Mouse (Mus musculus) megakaryocyte, adult 5-6 weeks (primary cell): Measurements from ENCODE around the gene Prrt2. TPM values are rescaled to one million over a fixed set of nuclear protein-coding genes. Genes with fewer than 3 reads are reported as not detected.
A peak's percentile ranks its signal among the peaks of the same experiment; 100 is the strongest.

Experiments
- ATAC-seq: 2 replicates; pipeline ENCODE4 v1.8.0; 2016; ENCODE audit warnings: mild to moderate bottlenecking, inconsistent platforms; ENCODE audit not compliant: poor library complexity, severe bottlenecking
- total RNA-seq, 2 experiments: library from RNA; stranded (forward) in 1 of 2; stranded (reverse) in 1 of 2; fragments of 153-499, 151-499 nt in 1 of 2; fragments of 221-1000, 200-1000 nt in 1 of 2; gene quantifications; 2 replicates each; pipeline versions ENCODE4 v1.2.3 to v1.2.4; 2015 to 2017

The Prrt2 gene
- total RNA-seq (2015) (0.20 and 1.8 TPM in 2 replicates), total RNA-seq (2017) (2.4 and 3.0 TPM in 2 replicates)

DNA sequence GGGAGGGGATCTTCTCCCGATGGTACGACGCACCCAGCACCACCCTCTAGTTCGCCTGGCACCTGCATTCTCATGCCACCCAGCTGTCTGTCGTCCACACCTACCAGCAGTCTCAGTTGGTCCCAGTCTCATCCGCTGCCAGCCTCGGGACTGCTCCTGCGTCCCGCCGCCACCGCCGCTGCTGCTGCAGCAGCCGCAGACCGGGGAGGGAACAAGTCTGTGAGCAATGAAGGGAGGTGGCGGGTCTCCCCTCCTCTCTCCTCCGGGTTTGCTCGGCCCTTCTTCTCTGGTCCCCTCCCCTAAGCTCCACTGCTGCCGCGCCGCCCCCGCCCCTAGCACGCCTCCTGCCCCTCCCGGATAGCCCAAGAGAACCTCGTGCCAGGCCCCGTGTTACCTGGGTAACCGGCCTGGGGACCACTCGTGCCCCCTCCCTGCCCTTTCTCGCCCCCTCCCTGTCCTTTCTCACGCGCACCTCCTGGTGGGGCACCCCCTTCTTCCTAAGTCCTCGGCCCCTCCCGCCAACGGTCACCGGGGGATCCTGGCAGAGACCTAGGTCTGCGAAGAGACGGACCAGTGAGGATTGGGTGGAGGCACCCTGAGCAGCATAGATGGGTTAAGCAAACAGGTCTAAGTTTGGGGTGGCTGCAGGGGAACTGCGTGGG is at the start of gene Prrt2, which contains the start of gene Gm42742:
Gene Prrt2, minus strand, starts transcription at position 311 of the 662 bp plus-strand sequence.
Gene Gm42742, minus strand, starts transcription at position 197 of the 662 bp plus-strand sequence.
- ATAC-seq = no peak

DNA sequence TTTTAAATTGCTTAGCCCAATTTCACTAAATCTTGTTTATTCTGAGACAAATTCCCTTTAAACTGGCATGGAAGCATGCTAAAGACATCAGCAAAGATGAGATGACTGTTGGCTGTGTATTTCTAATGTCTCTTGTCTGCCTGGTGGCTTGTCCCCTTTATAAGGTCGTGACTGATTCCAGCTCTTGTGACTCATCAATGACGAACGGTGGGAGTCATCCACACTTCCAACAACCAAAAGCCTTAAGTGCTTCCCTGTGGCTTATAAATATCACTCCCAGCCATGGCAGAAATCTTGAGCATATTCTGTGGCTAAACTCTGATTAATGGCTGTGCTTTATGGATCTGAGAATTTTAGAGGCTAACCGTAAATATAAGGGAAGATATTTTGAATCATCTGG is 45.3 kb upstream of the Prrt2 start:
- ATAC-seq = no peak

DNA sequence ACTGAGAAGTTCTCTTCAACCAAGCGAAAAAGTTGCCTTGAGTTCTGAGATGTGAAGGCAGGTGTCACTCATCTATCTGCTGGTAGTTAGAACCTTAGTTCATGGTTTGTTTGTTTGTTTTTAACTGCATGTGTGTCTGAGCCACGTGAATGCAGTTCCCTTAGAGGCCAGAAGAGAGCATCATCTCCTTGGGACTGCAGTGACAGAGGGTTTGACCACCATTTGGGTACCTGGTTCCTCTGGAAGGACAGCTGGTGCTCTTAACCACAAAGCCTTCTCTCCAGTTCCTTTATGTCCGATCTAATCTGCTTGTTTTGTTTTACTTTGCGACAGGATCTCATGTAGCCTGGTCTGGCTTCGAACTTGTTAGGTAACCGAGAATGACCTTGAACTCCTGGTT is 44.5 kb upstream of the Prrt2 start:
- ATAC-seq = no peak

DNA sequence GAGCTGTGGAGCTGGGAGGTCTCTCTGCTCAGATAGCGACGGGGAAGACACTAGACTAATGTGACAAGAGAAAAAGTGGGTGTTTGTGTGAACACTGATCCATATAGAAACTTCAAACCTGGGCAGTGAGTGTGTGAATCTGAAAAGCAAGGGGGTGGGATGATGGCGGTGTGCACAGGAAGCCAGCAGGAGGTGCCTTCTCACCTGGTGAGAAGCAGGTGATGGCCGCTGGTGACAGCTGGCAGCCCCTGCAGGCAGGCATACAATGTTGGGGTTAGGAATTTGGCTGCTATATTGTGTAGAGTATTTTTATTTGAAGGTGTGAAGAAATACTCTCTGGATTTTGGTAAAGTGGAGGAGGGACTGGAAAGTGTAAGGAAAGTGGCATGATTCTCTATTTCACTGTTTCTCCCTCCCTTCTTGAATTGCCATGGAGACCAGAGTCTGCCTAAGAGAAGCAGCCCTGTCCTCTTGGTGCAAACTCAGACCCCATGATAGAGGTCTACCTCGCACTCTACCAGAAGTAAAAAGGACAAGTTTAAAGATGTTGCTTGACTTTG is 34.1 kb upstream of the Prrt2 start:
- ATAC-seq = no peak

DNA sequence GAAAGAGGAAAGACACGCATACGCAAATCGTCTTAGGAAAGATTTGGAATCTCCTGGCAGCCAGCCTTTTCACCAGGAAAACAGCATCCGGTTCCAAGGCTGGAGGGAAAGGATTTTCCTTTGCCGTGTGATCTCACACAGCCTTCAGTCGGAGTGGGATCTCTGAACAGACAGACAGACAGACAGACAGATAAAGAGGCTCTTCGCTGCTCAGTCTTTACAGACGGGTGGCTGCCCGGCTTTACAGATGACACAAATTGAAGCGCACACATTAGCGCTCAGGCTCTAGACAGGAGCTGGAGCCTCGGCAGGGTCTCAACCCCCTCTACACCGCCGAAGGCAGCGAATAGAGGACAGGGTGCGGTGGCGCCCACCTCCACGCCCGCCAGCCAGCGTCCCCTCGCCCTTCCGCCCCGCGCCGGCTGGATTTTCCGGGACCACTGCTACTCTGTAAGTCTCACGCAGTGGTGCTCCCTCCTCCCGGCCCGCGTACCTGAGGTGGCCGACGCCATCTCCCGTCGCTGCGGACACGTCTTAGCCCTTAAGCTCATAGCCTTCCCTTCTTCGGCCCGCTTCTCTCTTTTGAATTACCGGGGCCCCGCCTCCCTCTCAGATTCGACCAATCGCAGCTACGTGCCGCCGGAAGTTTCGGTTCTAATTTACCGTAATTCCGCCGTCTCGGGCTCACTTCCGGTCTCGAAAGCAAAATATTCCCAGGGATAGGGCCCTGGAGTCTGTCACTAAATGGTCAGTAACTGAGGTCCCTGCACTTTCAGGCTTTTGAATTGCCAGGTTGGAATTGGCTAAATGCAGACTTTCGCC is 21.1 kb upstream of the Prrt2 start, which contains the start of gene Kif22:
Gene Kif22, minus strand, starts transcription at position 621 of the 822 bp plus-strand sequence.
- peak; percentile 100 for ATAC-seq

DNA sequence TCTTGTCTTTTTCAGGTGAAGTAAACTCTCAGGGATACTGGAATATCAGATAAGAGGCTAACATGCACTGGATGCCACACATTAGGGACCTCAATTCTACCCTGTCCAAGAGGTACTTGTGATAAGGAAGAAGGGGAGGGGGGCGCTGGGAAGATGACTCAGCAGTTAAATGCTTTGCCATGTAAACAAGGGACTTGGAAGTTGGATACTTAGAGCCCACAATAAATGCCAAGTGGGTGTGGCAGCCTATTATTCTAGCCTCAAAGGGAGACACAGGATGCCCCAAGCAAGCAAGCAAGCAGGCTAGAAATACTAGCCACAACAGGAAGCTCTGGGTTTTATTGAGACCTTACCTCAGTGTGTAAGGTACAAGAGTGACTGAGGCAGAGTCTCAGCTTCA is 10.2 kb upstream of the Prrt2 start:
- ATAC-seq = no peak

DNA sequence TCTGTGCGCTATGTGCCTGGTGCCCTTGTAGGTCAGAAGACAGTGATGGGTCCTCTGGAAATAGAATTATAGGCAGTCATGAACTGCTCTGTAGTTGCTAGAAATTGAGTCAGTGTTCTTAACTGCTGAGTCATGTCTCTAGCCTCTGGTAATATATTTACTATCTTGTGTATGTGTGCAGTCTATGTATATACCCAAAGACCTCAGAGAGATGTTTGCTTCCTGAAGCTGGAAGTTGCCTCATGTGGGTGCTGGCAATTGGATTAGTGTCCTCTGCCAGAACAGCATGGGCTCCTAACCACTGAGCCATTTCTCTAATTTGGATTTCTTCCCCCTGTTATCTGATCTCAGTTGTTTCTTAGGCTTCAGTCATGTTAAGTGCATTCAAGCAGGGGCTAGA is 9.2 kb upstream of the Prrt2 start:
- ATAC-seq = no peak

DNA sequence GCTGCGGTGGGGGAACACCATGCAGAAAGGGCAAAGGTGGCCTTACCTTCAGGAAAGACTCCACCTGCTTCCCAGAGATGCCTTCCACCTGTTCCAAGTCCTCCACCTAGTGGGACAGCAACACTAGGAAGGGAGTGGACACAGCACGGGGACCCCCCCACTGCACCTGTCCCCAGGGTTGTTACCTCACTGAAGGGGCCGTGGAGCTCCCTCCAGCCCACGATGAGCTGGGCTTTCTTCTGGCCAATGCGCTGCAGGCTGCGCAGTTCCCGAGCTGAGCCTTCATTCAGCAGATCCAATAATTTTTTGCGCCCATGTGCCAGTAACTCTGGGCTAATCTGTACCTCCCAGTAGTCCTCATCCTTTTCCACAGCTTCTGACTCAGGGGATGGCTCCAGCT is 6.9 kb upstream of the Prrt2 start:
- ATAC-seq = no peak

DNA sequence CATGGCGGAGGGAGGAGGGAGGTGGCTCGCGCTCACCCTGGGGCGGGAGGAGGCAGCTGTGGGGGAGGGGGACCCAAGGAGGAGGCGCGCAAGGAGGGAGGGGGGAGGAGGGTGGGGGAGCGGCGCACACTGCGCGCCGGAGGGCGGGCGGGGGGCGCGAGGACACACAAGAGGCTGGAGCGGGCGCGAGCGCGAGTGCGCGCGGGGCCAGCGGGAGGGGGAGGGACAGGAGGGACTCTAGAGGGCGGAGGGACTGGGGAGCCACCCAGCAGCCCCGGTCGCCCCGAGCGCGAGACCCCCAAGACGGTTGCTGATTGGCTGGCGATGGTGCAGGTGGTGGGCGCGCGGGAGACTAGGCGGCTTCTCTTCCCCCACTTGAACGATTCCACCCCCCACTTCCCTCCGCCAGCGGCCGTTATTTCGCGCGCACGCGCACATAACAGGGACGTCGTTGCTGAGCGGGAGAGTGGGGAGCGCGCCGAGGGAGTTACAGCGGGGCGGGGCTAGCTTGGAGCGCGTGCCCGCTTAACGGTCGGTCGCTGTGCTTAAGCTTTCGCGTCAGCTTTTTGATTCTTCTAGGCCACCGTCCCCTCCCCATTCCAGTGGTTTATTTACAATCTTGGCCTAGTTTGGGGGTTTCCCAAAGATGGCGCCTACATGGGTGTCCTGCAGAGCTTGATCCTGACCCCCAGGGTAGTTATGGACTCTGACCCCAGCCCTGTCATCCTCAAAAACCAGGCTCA is 6.1 kb upstream of the Prrt2 start, which contains the start of gene Maz:
Gene Maz, minus strand, starts transcription at position 54 of the 743 bp plus-strand sequence.
- ATAC-seq = peak; percentile 76

DNA sequence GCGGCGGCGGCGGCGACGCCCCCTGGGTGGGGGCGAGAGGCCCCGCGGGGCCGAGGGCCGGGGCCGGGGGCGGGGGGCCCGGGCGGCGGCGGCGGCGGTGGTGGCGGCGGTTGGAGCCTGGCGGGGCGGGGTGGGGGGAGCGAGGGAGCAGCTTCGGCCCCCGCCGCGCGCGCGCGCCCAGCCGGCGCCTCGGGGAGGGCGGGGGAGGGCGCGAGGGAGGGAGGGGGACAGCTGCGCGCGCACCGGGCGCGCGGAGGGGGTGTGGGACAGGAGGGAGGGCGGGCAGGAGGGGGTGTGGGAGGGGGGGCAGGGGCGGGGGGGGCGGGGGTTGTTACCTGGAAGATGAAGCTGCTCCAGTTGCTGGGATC is 5.6 kb upstream of the Prrt2 start:
- peak; percentile 3; the same call in 1 of the 2 replicates for ATAC-seq

DNA sequence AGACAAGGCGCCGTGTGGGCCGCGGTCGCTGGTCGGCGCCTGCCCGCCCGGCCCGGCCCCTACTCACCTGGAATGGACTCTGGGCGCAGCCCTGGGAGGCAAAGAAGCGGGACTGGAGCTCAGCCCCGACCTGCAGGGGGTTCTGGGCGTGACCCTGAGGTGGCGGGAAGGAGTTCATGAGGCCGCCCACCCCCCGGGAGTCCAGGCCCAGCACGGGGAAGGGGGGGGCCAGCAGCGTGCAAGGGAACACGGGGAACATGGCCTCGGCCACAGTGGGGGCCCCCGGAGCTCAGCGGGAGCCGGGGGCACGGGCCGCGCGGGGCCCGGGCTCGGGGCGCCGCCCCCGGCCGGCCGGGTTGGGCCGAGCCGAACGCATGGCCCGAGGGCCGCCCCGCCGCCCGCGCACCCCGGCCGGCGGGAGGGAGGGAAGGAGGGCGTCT is 5.2 kb upstream of the Prrt2 start:
- ATAC-seq = no peak

DNA sequence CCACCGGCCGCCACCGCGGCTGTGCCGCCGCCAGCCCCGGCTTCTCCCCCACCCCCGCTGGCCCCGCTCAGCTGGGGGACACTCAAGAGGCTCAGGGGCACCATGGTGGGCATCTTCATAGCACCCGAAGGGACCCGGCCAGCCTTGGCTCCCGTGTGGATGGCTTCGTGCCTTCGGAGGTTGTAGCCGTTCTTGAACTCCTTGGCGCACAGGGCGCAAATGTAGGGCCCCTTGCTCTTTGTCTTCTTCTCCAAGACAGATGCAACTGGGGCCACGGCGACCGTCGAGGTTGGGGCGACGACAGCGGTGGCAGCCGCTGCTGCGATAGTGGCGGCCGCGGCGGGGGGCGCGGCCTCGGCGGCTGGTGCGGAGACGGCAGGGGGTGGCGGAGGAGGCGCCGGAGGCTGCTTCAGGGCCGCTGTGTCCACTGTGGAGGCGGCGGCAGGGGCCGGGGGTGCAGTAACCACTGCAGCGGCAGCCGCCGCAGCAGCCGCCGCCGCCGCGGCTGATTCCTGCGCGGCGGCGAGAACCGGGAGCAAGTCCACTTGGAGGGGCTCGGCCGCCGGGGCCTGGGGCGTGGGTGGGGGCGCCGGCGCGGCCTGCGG is 4.6 kb upstream of the Prrt2 start:
- no peak for ATAC-seq

DNA sequence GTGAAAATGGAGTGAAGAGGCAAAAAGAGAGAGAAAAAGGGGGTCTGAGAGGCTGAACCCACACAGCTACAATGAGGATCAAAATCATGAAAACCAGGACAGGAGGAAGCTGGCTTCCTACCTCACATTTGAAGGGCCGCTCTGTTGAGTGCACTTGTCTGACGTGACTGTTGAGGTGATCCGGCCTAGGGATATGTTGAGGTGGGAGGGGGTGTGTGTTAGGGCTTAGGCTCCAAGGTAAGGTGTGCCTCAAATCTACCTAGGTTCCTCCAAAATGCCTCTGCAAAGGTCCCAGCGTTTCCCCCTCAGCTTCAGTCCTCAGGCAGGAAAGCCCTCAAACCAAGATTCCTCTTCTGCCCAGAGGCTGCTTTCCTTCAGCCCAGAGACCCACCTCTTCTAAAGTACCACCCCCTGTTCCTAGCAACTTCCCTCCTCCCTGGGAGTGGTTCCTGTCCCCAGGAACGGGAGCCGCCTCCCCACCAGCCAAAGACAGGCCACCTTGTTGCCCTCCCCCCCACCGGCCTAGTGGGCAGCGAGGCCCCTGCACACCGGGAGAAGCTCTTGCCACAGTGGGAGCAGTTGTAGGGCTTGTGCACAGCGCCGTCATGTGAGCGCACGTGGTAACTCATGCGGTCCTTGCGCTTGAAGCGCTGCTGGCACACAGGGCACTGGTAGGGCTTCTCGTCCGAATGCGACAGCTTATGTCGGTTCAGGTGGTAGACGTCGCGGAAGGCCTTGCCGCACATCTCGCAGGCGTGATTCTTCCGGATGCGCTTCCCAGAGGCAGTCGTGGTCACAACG is 3.9 kb upstream of the Prrt2 start:
- ATAC-seq = peak; percentile 38

DNA sequence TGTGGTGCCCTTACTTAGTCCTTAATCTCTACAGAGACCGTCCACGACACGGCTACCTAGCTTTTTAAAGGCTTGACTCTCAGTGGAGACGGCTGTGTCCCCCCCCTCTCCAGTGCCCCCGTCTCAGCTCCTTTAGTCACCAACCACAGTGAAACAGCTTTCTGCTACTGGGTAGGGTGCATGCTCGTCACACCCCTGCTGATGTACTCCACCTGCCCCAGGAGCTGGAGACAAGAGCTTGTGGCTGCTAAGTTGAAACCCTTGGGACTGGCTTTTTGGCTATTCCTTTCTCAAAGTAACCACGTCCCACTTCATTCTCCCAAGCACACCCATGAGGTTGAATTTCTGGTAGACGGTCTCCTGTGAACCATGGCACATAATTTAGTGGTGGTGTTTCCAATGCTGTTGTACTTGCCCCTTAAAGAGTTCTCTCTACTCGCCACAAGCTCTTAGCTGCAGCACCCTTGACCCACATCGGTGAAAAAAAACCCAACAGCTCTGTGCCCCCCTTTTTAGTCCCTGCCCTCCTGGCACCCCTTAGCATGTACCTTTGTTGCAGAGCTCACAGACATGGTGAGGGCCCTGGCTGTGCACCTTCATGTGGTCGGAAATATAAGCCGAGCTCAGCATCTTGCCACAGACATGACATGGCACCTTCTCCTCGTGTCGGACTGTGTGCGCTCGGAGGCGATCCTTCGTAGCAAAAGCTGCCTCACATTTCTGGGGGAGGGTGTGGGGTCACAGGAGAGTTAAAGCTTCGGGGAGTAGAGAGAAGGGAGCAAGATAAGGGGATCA is 3.1 kb upstream of the Prrt2 start:
- ATAC-seq = no peak

DNA sequence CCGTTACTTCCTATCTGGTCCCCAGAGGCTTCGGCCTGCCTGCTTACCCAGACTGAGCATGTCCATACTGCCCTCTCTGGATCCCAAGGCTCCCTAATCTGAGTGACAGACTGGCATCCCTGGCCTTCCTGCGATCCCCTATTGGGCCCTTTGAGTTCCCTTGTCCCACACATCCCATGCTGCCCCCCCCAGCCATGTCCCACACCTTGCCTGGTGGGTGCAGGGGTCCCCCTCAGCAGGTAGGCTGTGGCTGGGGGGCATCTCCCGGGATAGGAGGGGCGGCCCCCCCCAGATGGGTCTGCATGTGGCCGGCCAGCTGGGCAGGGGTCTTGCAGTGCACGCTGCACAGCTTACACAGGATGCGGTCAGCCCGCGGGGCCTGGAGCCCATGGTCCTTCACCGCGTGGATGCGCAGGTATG is 2.3 kb upstream of the Prrt2 start:
- ATAC-seq = no peak

DNA sequence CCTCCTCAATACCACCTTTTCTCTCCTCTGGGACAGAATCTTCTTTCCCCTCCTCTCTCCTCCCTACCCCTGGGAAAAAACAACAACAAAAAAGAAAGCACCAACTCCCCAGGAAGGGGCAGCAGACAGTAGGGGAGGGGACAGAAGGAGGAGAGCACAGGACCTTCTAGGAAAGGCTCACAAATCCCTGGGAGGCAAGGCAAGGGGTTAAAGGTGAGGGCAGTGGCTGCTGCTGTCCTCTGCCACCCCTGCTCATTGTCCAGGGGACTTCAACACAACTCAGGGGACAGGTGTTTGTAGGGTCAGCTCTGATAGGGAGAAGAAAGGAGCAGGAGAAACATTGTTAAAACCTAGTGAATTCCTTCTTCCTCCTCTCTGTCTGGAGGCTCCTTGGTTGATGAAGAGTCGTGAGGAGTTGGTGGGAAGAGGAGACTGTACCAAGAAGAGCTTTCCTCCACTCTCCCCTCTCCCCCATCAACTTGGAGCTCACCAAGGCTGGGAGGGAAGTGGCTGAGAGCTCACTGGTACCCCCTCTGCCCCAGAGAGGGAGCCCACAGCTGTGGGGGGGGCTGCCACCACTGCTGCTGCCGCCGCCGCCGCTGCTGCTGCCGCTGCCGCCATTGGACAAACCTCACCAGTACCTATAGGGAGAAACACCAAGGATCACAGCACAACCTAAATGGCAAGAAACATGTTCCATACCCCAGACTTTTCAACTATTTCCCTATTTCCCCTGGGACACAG is 1.7 kb upstream of the Prrt2 start:
- no peak for ATAC-seq

DNA sequence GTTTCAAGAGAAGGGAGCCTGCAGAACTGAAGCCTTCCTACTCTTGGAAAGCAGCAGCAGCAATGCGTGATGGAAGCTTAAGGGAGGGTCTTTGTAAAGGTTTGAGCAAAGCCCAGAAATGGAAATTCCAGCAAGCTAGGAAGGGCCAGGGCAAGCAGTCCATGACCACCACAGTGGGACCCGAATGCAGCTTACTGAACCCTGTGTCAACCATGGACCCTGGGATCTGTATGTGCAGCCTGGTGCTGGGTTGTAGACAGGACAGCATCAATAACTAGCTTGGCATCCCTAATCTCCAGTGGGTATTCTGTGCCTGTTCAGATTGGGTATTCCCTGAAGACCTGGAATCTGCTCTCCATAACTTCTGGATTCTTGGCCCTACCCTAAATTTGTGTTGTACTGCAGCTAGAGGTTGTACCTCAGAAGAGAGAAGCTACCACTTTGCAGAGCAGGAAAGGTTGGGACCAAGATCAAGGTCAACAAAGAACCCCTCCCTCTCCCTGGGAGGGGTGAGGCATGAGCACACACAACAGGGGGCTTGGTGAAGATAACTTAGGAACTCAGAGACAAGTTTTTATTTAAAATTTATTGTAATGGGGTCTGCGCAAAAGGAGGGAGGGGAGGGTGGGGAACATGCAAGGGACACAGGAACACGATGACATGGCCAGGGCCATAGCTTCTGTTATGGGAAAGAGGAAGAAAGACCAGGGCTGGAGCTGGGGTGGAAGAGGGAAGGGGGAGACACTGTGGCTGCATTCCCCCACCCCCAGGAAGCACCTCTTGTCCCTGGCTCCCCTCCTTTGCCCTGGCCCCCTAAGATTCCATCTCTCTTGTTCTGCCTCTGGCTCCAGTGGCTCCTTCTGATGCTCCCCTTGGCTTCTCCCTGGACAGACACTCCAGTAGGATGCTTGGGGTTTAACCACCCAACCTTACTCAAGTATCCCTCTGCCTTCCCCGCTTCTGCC is 834 bp upstream of the Prrt2 start:
- no peak for ATAC-seq
